Mouse (Mus musculus): ENCODE results near the gene Ablim1.

Ablim1 gene

GRCm38 (mm10) chr19:57127523-57127922 lies 187.2 kb downstream of the Ablim1 start:
- DNase-seq (ENCODE audit: low read depth, low spot score): no peak

- DNase-seq (ENCODE audit: low read depth, low spot score): no peak
Observed at GRCm38 (mm10) chr19:57126950-57127349, 187.8 kb downstream of the Ablim1 start.

DNA sequence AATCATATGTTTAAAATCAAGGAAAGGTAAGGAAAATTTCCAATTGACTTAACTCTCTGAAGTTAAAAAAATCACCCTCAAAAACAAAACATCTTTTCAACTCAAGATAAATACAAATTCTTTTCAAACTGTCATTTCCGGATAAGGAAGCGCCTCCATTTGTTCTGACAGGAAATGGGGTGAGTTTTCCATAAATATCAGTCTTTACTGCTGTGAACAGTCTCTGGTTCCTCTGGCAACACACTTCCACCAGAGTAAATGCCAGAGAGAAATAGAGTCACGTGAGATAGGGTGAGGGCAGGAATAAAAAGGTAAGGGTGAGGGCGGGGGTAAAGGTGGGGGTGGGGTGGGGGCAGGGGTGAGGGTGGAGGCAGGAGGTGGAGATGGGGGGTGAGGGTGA lies 189.8 kb downstream of the Ablim1 start:
- DNase-seq (ENCODE audit: low read depth, low spot score): no peak

DNA sequence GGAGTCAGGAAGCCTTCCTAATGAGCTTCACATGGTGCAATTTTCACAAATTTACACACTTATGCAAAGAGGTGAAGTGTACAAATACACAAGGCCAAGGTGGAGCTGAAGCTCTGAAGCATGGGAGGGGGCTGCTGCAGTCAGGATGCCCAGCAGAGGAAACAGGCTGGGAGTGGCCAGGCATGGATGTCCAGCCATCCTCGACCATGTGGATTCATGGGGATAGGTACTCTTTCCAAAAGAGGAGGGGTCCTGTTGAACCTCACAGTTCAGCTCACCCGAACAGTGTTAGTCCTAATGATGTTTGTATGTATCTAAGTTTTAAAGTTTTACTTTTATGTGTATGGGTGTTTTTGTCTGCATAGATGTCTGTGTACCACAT lies 190.6 kb downstream of the Ablim1 start:
- DNase-seq (ENCODE audit: low read depth, low spot score): no peak

- no peak for DNase-seq (ENCODE audit: low read depth, low spot score)
Observed at GRCm38 (mm10) chr19:57123503-57124137, 191.1 kb downstream of the Ablim1 start.

DNA sequence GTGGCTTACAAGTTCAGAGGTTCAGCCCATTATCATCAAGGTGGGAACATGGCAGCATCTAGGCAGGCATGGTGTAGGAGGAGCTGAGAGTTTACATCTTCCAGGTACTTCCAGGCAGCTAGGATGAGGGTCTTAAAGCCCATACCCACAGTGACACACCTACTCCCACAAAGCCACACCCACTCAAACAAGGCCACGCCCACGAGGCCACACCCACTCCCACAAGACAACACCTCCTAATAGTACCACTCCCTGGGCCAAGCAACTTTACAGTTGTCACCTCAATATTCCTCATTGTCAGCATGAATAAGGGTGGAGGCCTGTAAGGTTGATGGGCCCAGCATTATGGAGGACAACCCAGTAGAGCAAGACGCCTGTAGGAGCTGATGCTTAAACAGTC lies 192.5 kb downstream of the Ablim1 start:
- DNase-seq (ENCODE audit: low read depth, low spot score): no peak

- DNase-seq (ENCODE audit: low read depth, low spot score): no peak
Observed at GRCm38 (mm10) chr19:57121036-57121435, 193.7 kb downstream of the Ablim1 start.

DNA sequence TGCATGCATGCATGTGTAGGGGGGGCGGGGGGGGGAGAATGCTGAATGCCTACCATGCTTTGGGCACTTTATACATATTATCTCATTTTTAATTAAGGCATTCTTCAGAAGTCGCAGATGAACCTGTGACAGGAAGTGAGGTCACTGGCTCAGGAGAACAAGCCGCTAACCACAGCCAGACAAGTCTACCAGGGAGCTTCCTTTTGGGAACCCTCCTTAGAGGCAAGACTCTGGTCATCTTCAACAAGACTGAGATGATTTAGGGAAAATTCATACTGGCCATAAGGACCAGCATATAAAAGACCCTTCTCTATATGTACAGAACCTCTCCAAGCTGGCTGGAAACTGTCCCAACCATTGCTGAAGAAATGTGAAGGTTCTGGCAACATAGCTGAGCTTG lies 195.1 kb downstream of the Ablim1 start:
- DNase-seq (ENCODE audit: low read depth, low spot score): no peak

DNA sequence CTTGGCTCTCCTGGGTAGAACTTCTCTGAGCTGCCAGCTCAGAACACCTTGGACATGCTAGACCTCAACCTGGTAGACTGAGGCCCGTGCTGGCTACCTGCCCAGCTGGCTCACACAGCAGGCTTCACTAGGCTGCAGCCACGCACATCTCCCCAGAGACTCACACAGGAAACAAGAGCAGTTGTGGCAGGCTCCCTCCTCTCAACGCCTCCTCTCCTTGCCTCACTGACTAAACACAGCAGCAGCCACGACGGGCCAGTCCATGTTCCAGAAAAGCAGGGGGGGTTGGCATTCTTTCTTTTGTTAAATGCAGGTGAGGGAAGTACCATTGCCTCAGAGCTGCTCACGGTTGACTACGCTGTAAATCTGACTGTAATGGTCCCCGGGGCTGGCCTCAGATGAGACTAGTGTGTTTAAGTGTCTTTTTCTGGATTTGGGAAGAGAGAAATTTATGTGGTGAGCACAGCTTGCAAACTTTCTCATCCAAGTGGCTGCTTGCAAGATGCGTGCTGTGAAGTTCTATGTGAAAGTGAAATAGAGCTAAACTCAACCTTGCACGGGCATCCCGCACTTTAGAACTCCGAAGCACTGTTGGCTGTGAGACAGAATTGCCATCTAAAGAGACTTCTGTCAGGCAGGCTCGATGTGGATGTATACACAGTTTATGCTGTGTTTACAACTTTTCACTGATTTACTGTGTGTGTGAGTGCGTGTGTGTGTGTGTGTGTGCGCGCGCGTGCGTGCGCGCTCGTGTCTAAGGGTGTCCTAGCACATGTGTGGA lies 195.7 kb downstream of the Ablim1 start:
- peak; percentile 86 for DNase-seq (ENCODE audit: low read depth, low spot score)

GRCm38 (mm10) chr19:57117751-57118150 lies 197.0 kb downstream of the Ablim1 start:
- no peak for DNase-seq (ENCODE audit: low read depth, low spot score)

DNA sequence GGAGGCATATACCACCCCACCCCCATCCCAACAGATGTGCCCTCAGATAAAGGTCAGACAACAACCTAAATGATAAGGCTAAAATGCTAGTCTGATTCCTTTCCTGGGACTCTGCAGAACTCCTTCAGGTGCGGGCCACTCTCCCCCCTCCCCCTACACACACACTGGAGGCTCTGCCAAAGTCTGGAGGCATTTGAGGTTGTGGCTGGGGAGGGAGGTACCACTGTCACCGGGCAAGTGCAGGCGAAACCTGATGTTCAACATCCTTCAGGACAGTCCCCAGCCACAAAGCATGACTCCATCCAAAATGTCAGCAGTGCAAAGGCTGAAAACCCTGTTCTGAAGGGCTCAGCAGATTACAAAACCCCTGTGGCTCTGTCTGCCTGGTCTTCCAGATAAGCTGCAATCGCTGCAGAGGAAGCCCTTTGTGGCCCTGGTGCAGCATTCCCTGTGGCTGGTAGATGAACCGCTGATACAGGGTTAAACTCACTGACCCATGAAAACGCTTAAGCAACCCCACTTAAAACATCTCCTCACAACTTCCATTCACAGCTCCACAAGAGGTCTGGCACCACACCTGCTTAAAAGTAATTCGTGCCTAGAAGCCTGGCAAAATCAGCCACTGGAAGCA lies 197.7 kb downstream of the Ablim1 start:
- DNase-seq (ENCODE audit: low read depth, low spot score): no peak

DNA sequence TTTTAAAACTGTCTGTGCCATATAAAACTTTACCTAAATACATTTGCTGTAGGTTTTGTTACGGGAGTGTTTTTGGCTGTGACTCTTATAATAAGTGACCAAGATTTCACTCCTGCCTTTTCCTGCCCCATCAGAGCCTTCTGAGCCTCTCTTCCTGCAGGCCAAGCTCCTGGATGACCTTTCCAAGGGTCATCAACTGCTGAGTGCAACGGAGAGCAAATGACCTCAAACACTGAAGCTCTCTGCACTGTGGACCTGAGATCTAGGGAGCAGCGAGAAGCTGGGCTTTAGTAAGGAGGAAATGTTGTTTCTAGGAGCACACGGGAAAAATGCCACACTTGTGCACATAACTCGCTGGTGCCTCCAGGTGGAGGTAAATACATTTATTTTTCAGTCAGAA lies 199.0 kb downstream of the Ablim1 start:
- DNase-seq (ENCODE audit: low read depth, low spot score): no peak

GRCm38 (mm10) chr19:57114951-57115350 lies 199.8 kb downstream of the Ablim1 start:
- DNase-seq (ENCODE audit: low read depth, low spot score): no peak

DNA sequence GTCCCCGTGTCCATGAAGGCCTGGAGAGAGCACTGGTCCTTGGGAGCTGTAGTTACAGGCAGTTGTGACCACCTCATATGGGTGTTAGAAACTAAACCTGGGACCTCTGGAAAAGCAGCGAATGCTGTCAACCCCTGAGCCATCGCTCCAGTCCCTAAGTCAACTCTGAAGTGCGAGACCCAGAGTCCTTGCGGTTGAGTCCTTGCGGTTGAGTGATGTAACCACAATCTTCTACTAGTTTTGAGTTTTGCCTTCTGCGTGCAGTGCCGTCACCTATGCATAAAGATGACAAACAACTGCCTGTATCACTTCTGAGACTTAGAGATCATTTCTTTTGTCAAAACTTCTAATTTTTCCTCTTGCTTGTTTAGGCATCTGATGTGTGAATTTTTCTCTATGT lies 200.7 kb downstream of the Ablim1 start:
- DNase-seq (ENCODE audit: low read depth, low spot score): no peak

GRCm38 (mm10) chr19:57112816-57113406 lies 201.8 kb downstream of the Ablim1 start:
- no peak for DNase-seq (ENCODE audit: low read depth, low spot score)

DNA sequence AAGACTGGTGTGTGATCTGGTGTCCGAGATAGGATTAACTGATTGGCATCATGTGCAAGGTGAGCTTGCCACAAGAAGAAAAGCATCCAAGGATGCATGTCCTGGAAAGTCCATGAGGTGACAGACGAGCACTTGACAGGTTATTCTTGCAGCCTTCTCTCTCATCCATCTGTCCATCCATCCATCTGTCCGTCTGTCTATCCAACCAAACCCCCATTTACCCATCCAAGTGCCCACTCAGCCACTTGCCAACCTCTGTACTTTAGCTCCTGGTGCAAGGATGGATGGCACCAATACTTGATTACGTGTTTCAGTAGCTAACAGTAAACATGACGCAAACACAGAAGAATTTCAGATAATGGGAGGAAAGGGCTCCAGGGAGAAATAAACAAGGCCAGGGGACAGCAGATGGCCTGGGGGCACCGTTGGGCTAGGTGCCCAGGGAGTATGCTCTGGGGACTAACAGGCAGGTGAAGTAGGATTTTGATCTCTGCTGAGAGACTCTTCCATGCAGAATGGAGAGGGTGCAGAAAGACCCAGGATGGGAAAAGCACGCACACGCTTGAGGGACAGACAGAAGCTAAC lies 202.4 kb downstream of the Ablim1 start:
- no peak for DNase-seq (ENCODE audit: low read depth, low spot score)

GRCm38 (mm10) chr19:57111301-57111700 lies 203.4 kb downstream of the Ablim1 start:
- DNase-seq (ENCODE audit: low read depth, low spot score): no peak

- no peak for DNase-seq (ENCODE audit: low read depth, low spot score)
Observed at GRCm38 (mm10) chr19:57109620-57110019, 205.1 kb downstream of the Ablim1 start.

DNA sequence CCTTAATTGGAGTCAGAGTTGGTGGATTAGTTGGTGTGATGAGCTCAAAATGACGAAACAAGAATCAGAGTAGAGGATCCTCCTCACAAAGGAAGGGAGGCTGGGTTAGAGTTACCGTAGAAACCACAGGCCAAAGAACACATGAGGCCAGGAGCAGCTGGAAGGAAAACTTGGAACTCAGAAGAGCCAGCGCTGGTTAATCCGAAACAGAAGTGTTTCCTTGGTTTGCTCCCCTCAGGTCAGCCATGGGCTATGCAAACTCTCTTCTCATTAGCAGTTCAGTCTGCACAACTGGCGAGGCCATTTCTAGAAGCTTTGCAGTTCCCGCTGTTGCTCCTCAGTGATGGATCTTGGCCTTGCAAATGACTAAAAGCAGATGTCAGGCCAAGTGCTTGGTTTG lies 208.2 kb downstream of the Ablim1 start:
- DNase-seq (ENCODE audit: low read depth, low spot score): no peak

GRCm38 (mm10) chr19:57106031-57106430 lies 208.7 kb downstream of the Ablim1 start:
- no peak for DNase-seq (ENCODE audit: low read depth, low spot score)

- DNase-seq (ENCODE audit: low read depth, low spot score): no peak
Observed at GRCm38 (mm10) chr19:57105156-57105555, 209.6 kb downstream of the Ablim1 start.

DNA sequence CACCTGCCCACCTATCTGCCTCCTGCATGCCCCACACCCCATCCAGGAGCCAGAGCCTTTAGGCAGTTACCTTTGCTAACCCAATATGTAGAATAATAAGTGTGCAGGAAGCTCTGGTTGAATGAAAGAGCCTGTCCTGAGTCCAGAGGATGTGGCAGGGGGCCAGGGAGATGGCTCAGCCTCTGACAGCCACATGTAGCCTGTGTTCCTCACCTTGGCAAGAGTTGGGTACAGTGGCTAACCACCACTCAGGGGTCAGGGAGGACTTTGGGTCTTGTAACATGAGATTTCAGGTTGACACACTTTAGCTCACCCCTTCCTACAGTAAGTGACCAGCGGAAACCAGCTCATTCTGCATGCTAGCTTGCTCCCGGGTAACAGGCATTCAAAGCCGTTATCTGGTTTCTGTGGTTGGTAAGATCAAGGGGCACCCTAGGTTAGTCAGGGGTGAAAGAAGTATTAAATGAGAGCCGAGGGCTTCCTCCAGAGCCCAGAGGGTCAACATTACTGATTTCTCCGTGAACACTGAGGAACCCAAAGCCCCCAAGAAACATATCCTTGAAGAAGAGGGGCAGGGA lies 210.5 kb downstream of the Ablim1 start:
- DNase-seq (ENCODE audit: low read depth, low spot score): no peak
